Mouse (Mus musculus): ENCODE results near the gene Rpl6. TPM values are rescaled to one million over a fixed set of nuclear protein-coding genes. Genes with fewer than 3 reads are reported as not detected.
A peak's percentile ranks its signal among the peaks of the same experiment; 100 is the strongest.

Gene Rpl6
- polyA plus RNA-seq, 1 experiment from 2014 or later, result 373 TPM

DNA sequence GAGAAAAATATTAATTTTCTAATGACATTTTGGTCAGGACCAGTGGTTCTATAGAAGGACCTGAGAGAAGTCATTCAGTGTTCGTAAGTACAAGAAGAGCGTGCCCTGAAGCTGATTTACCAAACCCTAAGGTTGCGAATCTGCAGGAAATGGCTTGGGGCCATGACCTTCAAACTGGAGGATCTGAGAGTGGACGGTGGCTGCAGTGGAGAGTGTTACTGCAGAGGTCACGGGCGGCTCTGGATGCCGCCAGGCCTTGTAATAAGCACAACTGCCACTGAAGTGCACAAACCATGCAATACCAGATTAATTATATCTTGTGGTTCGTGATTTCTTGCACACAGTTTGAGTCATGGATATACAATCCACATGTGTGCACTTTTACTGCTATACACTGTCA lies 47.5 kb downstream of the Rpl6 start:
- Histone ChIP-seq H3K4me3 (ENCODE audit: low read depth, low read length) (no peak overlapping the region), H3K27ac (ENCODE audit: low read length) (no peak overlapping the region), H3K9ac (replicated peaks; ENCODE audit: low read depth) (no peak overlapping the region), H3K9me3 (ENCODE audit: low read length) (no peaks in the 10 kb centered on the region), H3K27me3 (replicated peaks; ENCODE audit: insufficient read depth, low read length) (no peaks in the 10 kb centered on the region), H3K4me2 (replicated peaks; ENCODE audit: low read depth, low read length) (no peak overlapping the region), H3K36me3 (ENCODE audit: insufficient read depth, low read length) (no peaks in the 10 kb centered on the region), H3K4me1 (ENCODE audit: insufficient read depth, low read depth, low read length) (no peaks in the 10 kb centered on the region)
- WGBS, result 65% methylated on average over 8 of the region's 8 CpGs
- ATAC-seq (no peak), DNase-seq (ENCODE audit: low spot score) (no peak)
- TF ChIP-seq EP300 (IDR thresholded peaks at IDR 0.05) (no peak), CTCF (IDR thresholded peaks at IDR 0.05) (no peak)

DNA sequence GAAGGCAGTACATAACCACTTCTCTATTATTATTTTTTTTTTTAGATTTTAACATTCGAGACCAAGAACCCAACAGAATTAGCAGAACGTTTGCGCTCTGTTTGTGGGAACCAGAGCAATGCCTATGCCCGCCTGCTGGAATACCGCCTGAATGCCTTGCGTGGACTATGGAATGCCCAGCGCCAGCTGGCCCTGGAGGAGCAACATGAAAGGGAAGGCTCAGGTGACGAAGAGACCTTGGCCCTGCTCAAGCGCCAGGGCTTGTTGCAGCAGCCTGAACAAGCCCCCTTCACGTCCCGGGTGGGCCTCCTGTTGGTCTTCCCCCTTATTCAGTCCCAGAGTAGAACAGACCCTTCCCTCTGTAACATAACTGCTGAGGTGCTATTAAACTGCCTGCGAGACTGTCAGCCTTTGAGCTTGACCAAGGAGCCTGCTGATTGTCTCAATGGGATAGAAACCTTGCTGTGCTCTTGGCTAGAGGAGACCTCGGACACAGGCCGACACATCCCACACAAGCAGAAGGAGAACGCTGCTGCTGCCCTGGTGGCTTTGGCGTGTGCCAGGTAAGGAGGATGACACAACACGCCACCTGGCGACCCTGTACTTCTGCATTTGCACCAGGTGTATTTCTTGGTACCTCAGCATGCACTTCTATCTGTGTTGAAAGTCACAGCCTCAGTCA lies 49.7 kb downstream of the Rpl6 start:
- DNase-seq (ENCODE audit: low spot score), result no peak
- TF ChIP-seq CTCF (IDR thresholded peaks at IDR 0.05) (no peak), EP300 (IDR thresholded peaks at IDR 0.05) (no peak)
- no peaks in the 10 kb centered on the region for H3K36me3 ChIP-seq (ENCODE audit: insufficient read depth, low read length)
- H3K27ac ChIP-seq (ENCODE audit: low read length), result no peak overlapping the region
- H3K4me3 ChIP-seq (ENCODE audit: low read depth, low read length), result no peak overlapping the region
- no peak for ATAC-seq
- H3K4me2 ChIP-seq (replicated peaks; ENCODE audit: low read depth, low read length), result no peak overlapping the region
- 87% methylated on average over 18 of the region's 18 CpGs for WGBS
- no peaks in the 10 kb centered on the region for H3K4me1 ChIP-seq (ENCODE audit: insufficient read depth, low read depth, low read length)
- H3K9me3 ChIP-seq (ENCODE audit: low read length), result no peaks in the 10 kb centered on the region
- H3K27me3 ChIP-seq (replicated peaks; ENCODE audit: insufficient read depth, low read length), result no peaks in the 10 kb centered on the region
- no peak overlapping the region for H3K9ac ChIP-seq (replicated peaks; ENCODE audit: low read depth)

DNA sequence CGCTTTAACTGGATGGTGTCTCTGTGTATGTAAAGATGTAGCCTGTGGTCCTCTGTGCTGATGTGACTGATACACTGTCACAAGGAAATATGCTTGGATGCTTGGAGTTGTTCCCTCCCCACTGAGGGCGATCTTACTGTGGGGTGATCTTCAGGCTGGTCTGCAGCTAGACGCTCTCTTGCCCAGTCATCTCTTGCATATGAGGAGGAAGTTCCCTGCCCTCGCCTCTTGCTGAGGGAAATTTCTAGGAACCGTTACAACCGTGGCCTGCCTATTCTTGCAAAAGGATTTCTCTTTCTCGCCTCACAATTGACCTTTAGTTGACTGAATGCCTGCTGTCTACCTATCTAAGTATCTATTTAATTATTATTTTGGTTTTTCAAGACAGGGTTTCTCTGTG lies 50.7 kb downstream of the Rpl6 start:
- no peaks in the 10 kb centered on the region for H3K4me1 ChIP-seq (ENCODE audit: insufficient read depth, low read depth, low read length)
- no peak overlapping the region for H3K9ac ChIP-seq (replicated peaks; ENCODE audit: low read depth)
- no peak for TF ChIP-seq CTCF (IDR thresholded peaks at IDR 0.05)
- no peak for TF ChIP-seq EP300 (IDR thresholded peaks at IDR 0.05)
- H3K4me2 ChIP-seq (replicated peaks; ENCODE audit: low read depth, low read length), result no peak overlapping the region
- H3K27ac ChIP-seq (ENCODE audit: low read length), result no peak overlapping the region
- no peaks in the 10 kb centered on the region for H3K9me3 ChIP-seq (ENCODE audit: low read length)
- ATAC-seq (no peak), DNase-seq (ENCODE audit: low spot score) (peak; percentile 21)
- H3K4me3 ChIP-seq (ENCODE audit: low read depth, low read length), result no peak overlapping the region
- H3K36me3 ChIP-seq (ENCODE audit: insufficient read depth, low read length), result peaks cover 4% of the 10 kb centered on the region; the same call in 1 of the 2 replicates
- 88% methylated on average over 7 of the region's 7 CpGs for WGBS
- H3K27me3 ChIP-seq (replicated peaks; ENCODE audit: insufficient read depth, low read length), result no peaks in the 10 kb centered on the region

Other genes starting within 250 kb of the Rpl6 start
- not detected in 2 replicates for gene Rph3a, start 194.4 kb upstream of the Rpl6 start, polyA plus RNA-seq (2015; fragmentation: Nextera tagmentation; extraction: Ambion mirVana)
- gene Ptpn11, start 13.1 kb upstream of the Rpl6 start, polyA plus RNA-seq (2015; fragmentation: Nextera tagmentation; extraction: Ambion mirVana), result 19.7 and 20.0 TPM in 2 replicates
- gene Hectd4, start 15.7 kb downstream of the Rpl6 start, polyA plus RNA-seq (2015; fragmentation: Nextera tagmentation; extraction: Ambion mirVana), result 2.5 and 2.8 TPM in 2 replicates
- 76.6 and 80.9 TPM in 2 replicates for gene Trafd1, start 181.2 kb downstream of the Rpl6 start, polyA plus RNA-seq (2015; fragmentation: Nextera tagmentation; extraction: Ambion mirVana)
- gene Naa25, start 193.5 kb downstream of the Rpl6 start, polyA plus RNA-seq (2015; fragmentation: Nextera tagmentation; extraction: Ambion mirVana), result 14.3 and 16.0 TPM in 2 replicates
- 36.1 and 40.4 TPM in 2 replicates for gene Tmem116, start 247.4 kb downstream of the Rpl6 start, polyA plus RNA-seq (2015; fragmentation: Nextera tagmentation; extraction: Ambion mirVana)
- 122 and 123 TPM in 2 replicates for gene Erp29, start 248.0 kb downstream of the Rpl6 start, polyA plus RNA-seq (2015; fragmentation: Nextera tagmentation; extraction: Ambion mirVana)